Mouse (Mus musculus) cerebellum, postnatal 10 days (tissue): ENCODE measurements around the gene Asprv1.

ENCODE experiments used
- DNase-seq, 2 experiments: peaks; one replicate each; pipeline ENCODE4 v3.0.0; 2021; ENCODE audit warnings: mixed read lengths in 2 of 2

The Asprv1 gene

GRCm38 (mm10) chr6:86623201-86623600 is 4.8 kb upstream of the Asprv1 start:
- DNase-seq = peak; percentile 37 to 40

DNA sequence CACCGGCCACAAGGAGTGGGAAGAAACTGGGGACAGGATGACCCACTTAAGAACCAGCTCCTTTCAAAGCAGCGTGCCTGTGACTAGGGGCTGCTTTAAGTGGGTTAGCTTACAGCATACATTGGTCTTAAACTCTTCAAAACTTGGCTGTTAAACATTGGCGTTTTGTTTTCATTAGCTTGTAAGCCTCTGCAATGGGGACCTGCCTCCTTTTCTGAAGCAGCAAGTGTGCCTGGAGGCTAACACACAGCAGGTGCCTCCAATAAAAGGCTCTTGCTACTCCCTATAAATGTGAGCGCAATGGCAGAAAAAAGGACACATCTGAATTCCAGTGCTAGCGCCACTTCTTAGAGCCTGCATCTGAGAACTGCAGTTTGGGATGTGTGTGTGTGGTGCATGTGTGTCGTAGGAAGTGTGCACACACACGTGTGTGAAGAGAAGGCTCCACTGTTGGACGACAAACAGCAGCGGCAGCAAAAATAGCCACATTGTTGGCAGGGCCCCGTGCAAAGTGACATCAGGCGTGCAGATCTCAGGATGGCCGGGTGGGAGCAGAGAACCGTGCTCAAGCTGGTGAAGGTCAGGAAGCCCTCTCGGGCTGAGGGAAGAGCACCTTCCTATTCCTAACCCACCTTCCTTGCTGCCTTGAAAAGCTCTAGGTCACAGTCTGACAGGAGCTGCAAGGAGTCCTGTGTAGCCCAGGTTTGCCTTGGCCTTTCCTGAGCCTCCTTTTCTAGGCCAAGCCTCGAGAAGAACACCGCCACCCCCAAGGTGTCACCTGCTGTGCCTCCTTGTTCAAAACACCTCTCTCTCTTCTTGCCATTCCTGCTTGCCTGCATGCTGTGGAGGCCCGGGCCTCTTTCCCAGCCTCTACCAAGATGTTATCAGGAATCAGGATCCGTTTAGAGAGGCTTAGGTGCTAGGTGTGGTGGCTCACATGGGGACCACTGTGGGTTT is 3.6 kb upstream of the Asprv1 start:
- DNase-seq = peak; percentile 45 to 49

GRCm38 (mm10) chr6:86630141-86630540 is 2.2 kb downstream of the Asprv1 start:
- DNase-seq = peak; percentile 23 to 24

DNA sequence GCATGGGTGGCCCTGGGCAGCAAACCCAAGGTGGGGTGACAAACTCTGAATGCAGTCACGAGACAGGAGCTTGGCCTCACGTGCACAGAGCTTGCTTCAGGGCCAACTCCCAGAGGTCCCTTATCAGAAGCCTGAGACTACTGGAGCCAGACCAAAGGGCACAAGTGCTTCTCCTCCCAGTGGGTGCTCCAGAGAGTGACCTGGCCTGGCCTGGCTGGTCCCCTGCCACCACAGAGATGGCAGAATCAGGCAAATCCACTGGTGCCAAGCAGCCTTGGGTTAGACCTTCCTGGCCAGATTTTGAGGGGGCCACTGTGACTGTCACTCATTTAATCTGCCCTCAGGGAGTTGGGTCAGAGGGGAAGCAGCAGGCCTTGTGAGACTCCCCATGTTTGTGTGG is 8.5 kb downstream of the Asprv1 start:
- DNase-seq = no peak

GRCm38 (mm10) chr6:86637171-86637835 is 9.3 kb downstream of the Asprv1 start:
- no peak for DNase-seq

GRCm38 (mm10) chr6:86637860-86638259 is 9.9 kb downstream of the Asprv1 start:
- no peak for DNase-seq

- peak; percentile 20 to 41 for DNase-seq
Observed at GRCm38 (mm10) chr6:86638434-86638833, 10.5 kb downstream of the Asprv1 start.

GRCm38 (mm10) chr6:86639180-86640160 is 11.5 kb downstream of the Asprv1 start:
- DNase-seq = no peak

GRCm38 (mm10) chr6:86640161-86640560 is 12.2 kb downstream of the Asprv1 start:
- no peak for DNase-seq

- DNase-seq = no peak
Observed at GRCm38 (mm10) chr6:86640776-86641175, 12.8 kb downstream of the Asprv1 start.

DNA sequence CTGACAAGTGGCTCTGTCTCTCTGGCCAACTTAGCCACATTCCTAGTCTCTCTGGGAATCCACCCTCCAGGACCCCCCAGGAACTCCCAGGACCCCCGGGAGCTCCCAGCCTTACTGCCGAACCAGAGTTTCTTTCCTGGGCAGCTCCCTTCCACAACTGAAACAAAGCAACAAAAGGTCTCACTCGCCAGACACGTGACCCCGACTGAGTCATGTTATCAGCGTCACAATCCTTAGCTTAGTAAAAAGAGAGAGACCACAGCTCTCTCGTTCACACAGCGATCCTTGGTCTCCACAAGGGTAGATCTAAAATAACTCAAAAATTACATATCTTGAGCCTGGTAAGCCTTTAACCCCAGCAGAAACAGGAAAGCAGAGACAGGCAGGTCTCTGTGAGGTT is 13.8 kb downstream of the Asprv1 start:
- no peak for DNase-seq

GRCm38 (mm10) chr6:86644775-86645400 is 16.9 kb downstream of the Asprv1 start:
- no peak for DNase-seq

DNA sequence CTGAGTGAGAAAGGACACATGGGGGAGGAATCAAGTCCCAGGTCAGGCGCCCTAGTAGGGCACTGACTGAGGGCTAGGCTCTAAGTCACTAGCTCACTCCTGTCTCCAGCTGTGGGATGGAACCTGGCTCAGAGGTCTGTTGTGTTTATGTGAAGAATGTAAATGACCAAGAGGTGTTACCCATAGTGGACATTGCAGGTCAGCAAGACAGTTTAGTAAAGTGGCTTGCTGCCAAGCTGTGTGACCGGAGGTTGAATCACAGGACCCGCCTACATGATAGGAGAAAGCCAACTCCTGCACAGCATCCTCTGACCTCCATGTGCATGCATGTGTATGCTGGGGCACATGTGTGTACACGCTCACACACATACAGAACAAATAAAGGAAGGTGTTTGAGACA is 17.6 kb downstream of the Asprv1 start:
- no peak for DNase-seq

GRCm38 (mm10) chr6:86646143-86646542 is 18.2 kb downstream of the Asprv1 start:
- DNase-seq = no peak

GRCm38 (mm10) chr6:86653026-86653425 is 25.1 kb downstream of the Asprv1 start:
- DNase-seq = no peak

GRCm38 (mm10) chr6:86654270-86654916 is 26.4 kb downstream of the Asprv1 start:
- DNase-seq = no peak

DNA sequence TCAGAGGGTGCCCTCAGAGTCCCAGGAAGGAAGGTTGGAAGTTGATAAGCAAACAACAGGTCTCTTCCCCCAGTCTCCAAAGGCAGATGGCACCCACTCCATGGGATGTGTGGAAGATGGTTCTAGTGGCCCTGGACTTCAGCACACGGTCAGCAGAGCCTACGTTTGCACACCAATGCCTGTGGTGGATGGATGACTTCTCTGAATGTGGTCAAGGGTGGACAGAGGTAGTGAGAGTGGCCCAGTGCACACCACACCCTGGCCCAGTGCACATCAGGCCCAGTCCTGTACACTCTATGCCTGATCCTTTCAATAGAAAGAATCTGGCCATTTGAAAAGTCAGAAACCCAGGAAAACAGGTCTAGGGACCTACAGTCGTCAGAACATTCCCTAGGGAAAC is 30.5 kb downstream of the Asprv1 start:
- DNase-seq = no peak

DNA sequence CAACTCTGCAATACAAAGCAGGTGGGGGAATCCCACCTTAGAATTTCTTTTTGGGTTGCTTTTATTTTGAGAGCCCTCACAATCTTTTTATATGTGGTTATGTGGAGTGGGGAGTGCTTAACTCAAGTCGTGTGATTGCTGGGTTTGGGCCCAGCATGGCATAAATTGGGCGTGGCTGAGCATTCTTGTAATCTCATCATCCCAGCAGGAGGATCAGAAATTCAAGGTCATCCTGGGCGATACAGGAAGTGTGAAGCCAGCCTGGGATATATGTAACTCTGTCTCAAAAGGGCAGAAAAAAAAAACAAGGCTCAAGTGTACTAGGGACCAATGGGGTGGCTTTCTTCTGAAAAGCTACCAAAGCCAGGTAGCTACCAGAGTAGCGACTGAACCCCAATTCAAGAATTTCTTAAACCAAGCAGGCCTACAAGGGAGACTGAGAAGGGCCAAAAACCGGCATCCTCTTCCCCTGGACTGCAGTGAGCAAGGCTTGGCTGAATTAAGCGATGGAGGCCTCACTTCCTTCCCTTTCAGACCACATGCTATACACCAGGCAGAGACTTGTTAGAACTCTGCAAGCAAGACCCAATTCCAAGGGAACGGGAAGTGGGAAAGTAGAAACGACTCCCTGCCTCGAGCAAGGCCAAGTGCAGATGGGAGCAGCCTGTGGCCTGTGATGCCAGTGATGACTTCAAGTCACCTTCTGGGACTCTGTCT is 32.4 kb downstream of the Asprv1 start:
- no peak for DNase-seq

DNA sequence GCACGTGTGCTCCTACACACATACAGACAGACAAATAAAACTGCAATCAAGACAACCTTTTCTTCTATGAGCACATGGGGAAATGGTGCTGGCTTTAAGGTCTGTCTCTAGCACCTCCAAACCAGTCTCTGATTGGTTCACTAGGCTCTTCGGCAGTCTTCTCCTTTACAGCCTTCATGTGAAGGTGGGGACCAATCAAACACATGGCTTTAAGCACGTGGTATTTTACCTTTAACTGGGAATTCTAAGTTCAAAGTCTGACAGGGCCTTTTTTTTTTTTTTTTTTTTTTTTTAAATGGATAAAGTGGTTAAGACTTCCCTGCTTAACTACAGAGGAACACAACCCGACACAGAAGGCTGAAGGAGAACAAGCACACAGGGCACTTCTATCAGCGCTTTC is 37.1 kb downstream of the Asprv1 start:
- no peak for DNase-seq

DNA sequence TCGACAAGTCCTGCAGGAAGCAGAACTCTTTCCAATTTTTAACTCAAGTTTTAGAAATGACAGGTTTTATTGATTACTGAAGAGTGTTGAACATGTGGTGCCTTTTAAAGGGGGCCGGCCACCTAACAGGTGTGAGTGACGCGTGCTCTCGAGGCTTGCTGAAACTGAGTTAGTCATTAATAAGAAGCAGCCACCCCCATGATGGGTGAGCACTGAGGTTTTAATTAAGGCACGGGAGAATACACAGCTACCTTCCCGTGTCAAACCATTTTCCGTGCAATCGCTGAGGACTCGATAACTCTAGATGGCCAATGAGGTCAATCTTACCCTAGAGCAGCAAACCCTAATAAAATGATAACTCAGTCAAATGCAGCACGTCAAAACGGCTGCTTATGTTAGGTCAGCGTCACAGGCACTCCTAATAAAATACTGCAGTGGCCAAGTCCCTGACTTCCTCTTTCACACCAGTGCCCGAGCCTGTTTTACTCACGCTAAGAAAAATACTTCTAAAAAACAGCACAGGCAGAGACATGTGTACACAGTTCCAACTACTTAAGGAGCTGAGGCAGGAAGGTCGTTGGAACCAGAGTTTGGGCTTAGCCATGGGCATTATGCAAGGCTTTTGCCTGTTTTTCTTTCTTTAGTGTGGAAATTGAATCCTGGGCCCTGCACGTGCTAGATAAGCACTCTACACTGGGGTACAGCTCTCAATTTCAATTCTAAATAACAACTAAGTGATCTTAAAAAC is 37.8 kb downstream of the Asprv1 start:
- no peak for DNase-seq
